Mouse (Mus musculus): ENCODE results near the gene Plpp7. TPM values are rescaled to one million over a fixed set of nuclear protein-coding genes. Genes with fewer than 3 reads are reported as not detected.
A peak's percentile ranks its signal among the peaks of the same experiment; 100 is the strongest.

The Plpp7 gene
- polyA plus RNA-seq, 1 experiment = 2.2 TPM

GRCm38 (mm10) chr2:32080681-32081080 lies 14.6 kb upstream of the Plpp7 start:
- Histone ChIP-seq H3K4me3 (ENCODE audit: low read depth, low read length) (peak overlapping the region; percentile 46; the same call in 1 of the 2 replicates), H3K27ac (ENCODE audit: insufficient read depth, low read depth, low read length) (peak overlapping the region; percentile 99), H3K4me1 (ENCODE audit: control insufficient read depth, insufficient read depth, insufficient read length, low read length) (peaks cover 23% of the 10 kb centered on the region), H3K27me3 (ENCODE audit: control insufficient read depth, insufficient read depth, low read length) (0 out of 2 replicates have a peak, but pooled peaks cover 3% of the 10 kb centered on the region), H3K36me3 (ENCODE audit: control insufficient read depth, insufficient read depth, low read length) (no peaks in the 10 kb centered on the region)
- 26% methylated on average over 3 of the region's 3 CpGs for WGBS
- TF ChIP-seq POLR2A (IDR thresholded peaks at IDR 0.05; ENCODE audit: low read depth, low read length) (peak; percentile 36; the same call in 1 of the 2 replicates), CTCF (IDR thresholded peaks at IDR 0.05; ENCODE audit: extremely low read depth, insufficient read length, insufficient replicate concordance, low read depth, low read length) (no peak)

- H3K4me1 ChIP-seq (ENCODE audit: control insufficient read depth, insufficient read depth, insufficient read length, low read length) = peaks cover 23% of the 10 kb centered on the region
- H3K27me3 ChIP-seq (ENCODE audit: control insufficient read depth, insufficient read depth, low read length) = 0 out of 2 replicates have a peak, but pooled peaks cover 3% of the 10 kb centered on the region
- H3K36me3 ChIP-seq (ENCODE audit: control insufficient read depth, insufficient read depth, low read length) = no peaks in the 10 kb centered on the region
- TF ChIP-seq POLR2A (IDR thresholded peaks at IDR 0.05; ENCODE audit: low read depth, low read length) = no peak
- no peak for TF ChIP-seq CTCF (IDR thresholded peaks at IDR 0.05; ENCODE audit: extremely low read depth, insufficient read length, insufficient replicate concordance, low read depth, low read length)
- WGBS = 77% methylated on average over 14 of the region's 14 CpGs
- H3K27ac ChIP-seq (ENCODE audit: insufficient read depth, low read depth, low read length) = peak overlapping the region; percentile 99
- peak overlapping the region; percentile 94 for H3K4me3 ChIP-seq (ENCODE audit: low read depth, low read length)
These were observed 13.9 kb upstream of the Plpp7 start for GRCm38 (mm10) chr2:32081296-32081929.

- Histone ChIP-seq H3K27ac (ENCODE audit: insufficient read depth, low read depth, low read length) (peak overlapping the region; percentile 78), H3K4me1 (ENCODE audit: control insufficient read depth, insufficient read depth, insufficient read length, low read length) (peaks cover 20% of the 10 kb centered on the region), H3K27me3 (ENCODE audit: control insufficient read depth, insufficient read depth, low read length) (0 out of 2 replicates have a peak, but pooled peaks cover 3% of the 10 kb centered on the region), H3K4me3 (ENCODE audit: low read depth, low read length) (peak overlapping the region; percentile 94), H3K36me3 (ENCODE audit: control insufficient read depth, insufficient read depth, low read length) (no peaks in the 10 kb centered on the region)
- 55% methylated on average over 2 of the region's 2 CpGs for WGBS
- TF ChIP-seq CTCF (IDR thresholded peaks at IDR 0.05; ENCODE audit: extremely low read depth, insufficient read length, insufficient replicate concordance, low read depth, low read length) (no peak), POLR2A (IDR thresholded peaks at IDR 0.05; ENCODE audit: low read depth, low read length) (no peak)
These were observed 13.1 kb upstream of the Plpp7 start for GRCm38 (mm10) chr2:32082229-32082628.

GRCm38 (mm10) chr2:32083159-32084011 lies 11.9 kb upstream of the Plpp7 start:
- Histone ChIP-seq H3K4me3 (ENCODE audit: low read depth, low read length) (peak overlapping the region; percentile 94), H3K27ac (ENCODE audit: insufficient read depth, low read depth, low read length) (peak overlapping the region; percentile 78), H3K27me3 (ENCODE audit: control insufficient read depth, insufficient read depth, low read length) (peaks cover 5% of the 10 kb centered on the region; the same call in 1 of the 2 replicates), H3K36me3 (ENCODE audit: control insufficient read depth, insufficient read depth, low read length) (no peaks in the 10 kb centered on the region), H3K4me1 (ENCODE audit: control insufficient read depth, insufficient read depth, insufficient read length, low read length) (peaks cover 22% of the 10 kb centered on the region)
- TF ChIP-seq POLR2A (IDR thresholded peaks at IDR 0.05; ENCODE audit: low read depth, low read length) (peak; percentile 28; the same call in 1 of the 2 replicates), CTCF (IDR thresholded peaks at IDR 0.05; ENCODE audit: extremely low read depth, insufficient read length, insufficient replicate concordance, low read depth, low read length) (0 out of 2 replicates have a peak, but pooled peaks have one; percentile 20)
- under 1% methylated on average over 79 of the region's 91 CpGs for WGBS

GRCm38 (mm10) chr2:32084111-32084871 lies 11.0 kb upstream of the Plpp7 start, which contains the start of gene Fam78a:
Gene Fam78a, minus strand, starts transcription at chr2:32084857.
- WGBS = 1% methylated on average over 68 of the region's 68 CpGs
- no peak within 1 kb of the TSS for H3K27ac ChIP-seq (ENCODE audit: insufficient read depth, low read depth, low read length)

GRCm38 (mm10) chr2:32084872-32085199 lies 10.5 kb upstream of the Plpp7 start:
- H3K4me3 ChIP-seq (ENCODE audit: low read depth, low read length) = peak overlapping the region; percentile 94
- peaks cover 10% of the 10 kb centered on the region for H3K27me3 ChIP-seq (ENCODE audit: control insufficient read depth, insufficient read depth, low read length)
- H3K36me3 ChIP-seq (ENCODE audit: control insufficient read depth, insufficient read depth, low read length) = no peaks in the 10 kb centered on the region
- 33% methylated on average over 2 of the region's 2 CpGs for WGBS
- H3K27ac ChIP-seq (ENCODE audit: insufficient read depth, low read depth, low read length) = no peak overlapping the region
- peaks cover 12% of the 10 kb centered on the region for H3K4me1 ChIP-seq (ENCODE audit: control insufficient read depth, insufficient read depth, insufficient read length, low read length)
- TF ChIP-seq POLR2A (IDR thresholded peaks at IDR 0.05; ENCODE audit: low read depth, low read length) (no peak), CTCF (IDR thresholded peaks at IDR 0.05; ENCODE audit: extremely low read depth, insufficient read length, insufficient replicate concordance, low read depth, low read length) (no peak)

More at GRCm38 (mm10) chr2:32084111-32084871, 11.0 kb upstream of the Plpp7 start, which contains the start of gene Fam78a:
- Histone ChIP-seq H3K36me3 (ENCODE audit: control insufficient read depth, insufficient read depth, low read length) (no peaks in the 10 kb centered on the region), H3K4me1 (ENCODE audit: control insufficient read depth, insufficient read depth, insufficient read length, low read length) (peaks cover 17% of the 10 kb centered on the region), H3K27me3 (ENCODE audit: control insufficient read depth, insufficient read depth, low read length) (peaks cover 10% of the 10 kb centered on the region), H3K4me3 (ENCODE audit: low read depth, low read length) (peak within 1 kb of the TSS; percentile 94)
- TF ChIP-seq CTCF (IDR thresholded peaks at IDR 0.05; ENCODE audit: extremely low read depth, insufficient read length, insufficient replicate concordance, low read depth, low read length) = no peak
- TF ChIP-seq POLR2A (IDR thresholded peaks at IDR 0.05; ENCODE audit: low read depth, low read length) = no peak
